Mouse (Mus musculus): Measurements from ENCODE around the gene Gpr45. TPM values are rescaled to one million over a fixed set of nuclear protein-coding genes. Genes with fewer than 3 reads are reported as not detected.

Gene Gpr45
- polyA plus RNA-seq, 1 experiment from 2014 or later: 2.9 TPM

GRCm38 (mm10) chr1:43067551-43067950, 114.9 kb downstream of the Gpr45 start:
- no peak overlapping the region for H3K27ac ChIP-seq (ENCODE audit: low read length)
- H3K9me3 ChIP-seq (ENCODE audit: control insufficient read depth, low read length): no peaks in the 10 kb centered on the region
- H3K4me1 ChIP-seq (replicated peaks; ENCODE audit: control insufficient read depth, insufficient read depth, low read length): peaks cover 2% of the 10 kb centered on the region; the same call in 1 of the 2 replicates
- no peak overlapping the region for H3K4me2 ChIP-seq (ENCODE audit: low read depth, low read length)
- H3K9ac ChIP-seq (ENCODE audit: low read length): no peak overlapping the region
- 54% methylated on average over 7 of the region's 7 CpGs for WGBS
- H3K27me3 ChIP-seq (ENCODE audit: control insufficient read depth, insufficient read depth, low read depth, low read length): no peaks in the 10 kb centered on the region
- ATAC-seq (ENCODE audit: low read depth): no peak
- H3K4me3 ChIP-seq (ENCODE audit: low read length): no peak overlapping the region
- H3K36me3 ChIP-seq (ENCODE audit: control insufficient read depth, insufficient read depth, low read length): peaks cover 2% of the 10 kb centered on the region; the same call in 1 of the 2 replicates

- 62% methylated on average over 5 of the region's 5 CpGs for WGBS
- Histone ChIP-seq H3K9me3 (ENCODE audit: control insufficient read depth, low read length) (no peaks in the 10 kb centered on the region), H3K4me3 (ENCODE audit: low read length) (no peak overlapping the region), H3K4me1 (replicated peaks; ENCODE audit: control insufficient read depth, insufficient read depth, low read length) (peaks cover 2% of the 10 kb centered on the region; the same call in 1 of the 2 replicates), H3K9ac (ENCODE audit: low read length) (no peak overlapping the region), H3K27ac (ENCODE audit: low read length) (peak overlapping the region; percentile 7; the same call in 1 of the 2 replicates), H3K4me2 (ENCODE audit: low read depth, low read length) (no peak overlapping the region), H3K36me3 (ENCODE audit: control insufficient read depth, insufficient read depth, low read length) (peaks cover 3% of the 10 kb centered on the region; the same call in 1 of the 2 replicates), H3K27me3 (ENCODE audit: control insufficient read depth, insufficient read depth, low read depth, low read length) (no peaks in the 10 kb centered on the region)
- ATAC-seq (ENCODE audit: low read depth): peak; percentile 88
These were observed 118.1 kb downstream of the Gpr45 start for GRCm38 (mm10) chr1:43070726-43071125.

DNA sequence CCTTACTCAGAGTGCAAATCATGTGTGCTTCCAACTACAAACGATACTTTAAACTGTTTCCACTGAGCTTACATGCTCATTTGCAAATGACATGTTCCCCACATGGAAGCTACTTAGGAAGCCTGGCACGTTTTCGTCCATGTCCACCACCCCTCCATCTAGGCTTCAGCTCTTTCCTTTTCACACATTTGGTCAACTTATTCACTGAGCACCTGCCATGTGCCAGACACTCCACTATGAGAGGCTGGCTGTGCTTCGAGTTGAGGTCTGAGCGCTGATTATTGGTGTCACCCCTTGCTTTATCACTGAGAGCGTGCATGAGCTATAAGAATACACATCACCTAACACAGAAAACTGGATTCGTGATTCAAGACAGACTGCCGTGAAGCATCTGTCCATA, 119.4 kb downstream of the Gpr45 start:
- no peaks in the 10 kb centered on the region for H3K9me3 ChIP-seq (ENCODE audit: control insufficient read depth, low read length)
- H3K4me1 ChIP-seq (replicated peaks; ENCODE audit: control insufficient read depth, insufficient read depth, low read length): peaks cover 2% of the 10 kb centered on the region; the same call in 1 of the 2 replicates
- H3K9ac ChIP-seq (ENCODE audit: low read length): no peak overlapping the region
- no peak overlapping the region for H3K27ac ChIP-seq (ENCODE audit: low read length)
- H3K36me3 ChIP-seq (ENCODE audit: control insufficient read depth, insufficient read depth, low read length): peaks cover 3% of the 10 kb centered on the region; the same call in 1 of the 2 replicates
- H3K27me3 ChIP-seq (ENCODE audit: control insufficient read depth, insufficient read depth, low read depth, low read length): no peaks in the 10 kb centered on the region
- H3K4me3 ChIP-seq (ENCODE audit: low read length): no peak overlapping the region
- ATAC-seq (ENCODE audit: low read depth): no peak
- no peak overlapping the region for H3K4me2 ChIP-seq (ENCODE audit: low read depth, low read length)
- 89% methylated on average over 8 of the region's 8 CpGs for WGBS

DNA sequence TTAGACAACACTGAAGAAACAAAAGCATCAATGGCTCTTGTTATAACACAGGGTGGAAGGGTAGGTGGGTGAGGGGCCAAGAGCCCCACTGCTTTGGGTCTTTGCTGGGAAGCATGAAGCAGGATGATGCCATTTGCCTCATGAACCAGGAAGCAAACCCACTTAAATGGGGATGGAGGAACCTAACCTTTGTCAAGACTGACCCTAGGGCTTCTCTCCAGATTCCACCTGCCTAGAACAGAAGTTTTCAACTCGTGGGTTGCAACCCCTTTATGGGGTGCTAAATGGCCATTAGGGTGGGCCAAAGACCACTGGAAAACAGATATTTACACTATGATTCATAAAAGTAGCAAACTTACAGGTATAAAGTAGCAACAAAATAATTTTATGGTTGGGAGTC, 119.9 kb downstream of the Gpr45 start:
- 67% methylated on average over 1 of the region's 1 CpGs for WGBS
- Histone ChIP-seq H3K27me3 (ENCODE audit: control insufficient read depth, insufficient read depth, low read depth, low read length) (no peaks in the 10 kb centered on the region), H3K27ac (ENCODE audit: low read length) (no peak overlapping the region), H3K4me3 (ENCODE audit: low read length) (no peak overlapping the region), H3K9ac (ENCODE audit: low read length) (no peak overlapping the region), H3K36me3 (ENCODE audit: control insufficient read depth, insufficient read depth, low read length) (peaks cover 3% of the 10 kb centered on the region; the same call in 1 of the 2 replicates), H3K9me3 (ENCODE audit: control insufficient read depth, low read length) (no peaks in the 10 kb centered on the region), H3K4me2 (ENCODE audit: low read depth, low read length) (no peak overlapping the region), H3K4me1 (replicated peaks; ENCODE audit: control insufficient read depth, insufficient read depth, low read length) (peaks cover 2% of the 10 kb centered on the region; the same call in 1 of the 2 replicates)
- no peak for ATAC-seq (ENCODE audit: low read depth)

- H3K4me2 ChIP-seq (ENCODE audit: low read depth, low read length): no peak overlapping the region
- no peaks in the 10 kb centered on the region for H3K27me3 ChIP-seq (ENCODE audit: control insufficient read depth, insufficient read depth, low read depth, low read length)
- 85% methylated on average over 2 of the region's 2 CpGs for WGBS
- peaks cover 2% of the 10 kb centered on the region; the same call in 1 of the 2 replicates for H3K4me1 ChIP-seq (replicated peaks; ENCODE audit: control insufficient read depth, insufficient read depth, low read length)
- H3K9ac ChIP-seq (ENCODE audit: low read length): no peak overlapping the region
- no peak for ATAC-seq (ENCODE audit: low read depth)
- H3K9me3 ChIP-seq (ENCODE audit: control insufficient read depth, low read length): no peaks in the 10 kb centered on the region
- no peak overlapping the region for H3K27ac ChIP-seq (ENCODE audit: low read length)
- peaks cover 3% of the 10 kb centered on the region; the same call in 1 of the 2 replicates for H3K36me3 ChIP-seq (ENCODE audit: control insufficient read depth, insufficient read depth, low read length)
- H3K4me3 ChIP-seq (ENCODE audit: low read length): no peak overlapping the region
These were observed 122.1 kb downstream of the Gpr45 start for GRCm38 (mm10) chr1:43074791-43075190.

DNA sequence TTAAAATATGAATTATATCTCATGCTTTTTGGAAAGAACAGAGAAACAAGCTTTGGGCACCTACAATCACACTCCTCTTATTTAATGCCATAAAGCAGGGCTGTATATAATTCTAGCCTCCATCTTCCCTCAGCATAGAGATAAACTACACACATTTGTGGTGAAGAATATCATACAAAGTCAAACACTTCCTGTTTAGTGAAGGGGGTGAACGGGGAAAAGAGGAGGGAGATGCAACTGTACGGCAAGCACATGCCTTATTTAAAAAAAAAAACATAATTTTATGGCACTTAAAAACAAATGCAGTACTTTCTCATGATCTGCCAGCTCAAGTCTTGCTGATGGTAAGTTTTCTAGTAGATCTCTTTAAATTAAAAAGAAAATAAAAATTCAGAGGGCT, 125.5 kb downstream of the Gpr45 start:
- WGBS: 60% methylated on average over 2 of the region's 2 CpGs
- no peak for ATAC-seq (ENCODE audit: low read depth)
- peaks cover 3% of the 10 kb centered on the region; the same call in 1 of the 2 replicates for H3K36me3 ChIP-seq (ENCODE audit: control insufficient read depth, insufficient read depth, low read length)
- H3K4me3 ChIP-seq (ENCODE audit: low read length): no peak overlapping the region
- H3K27ac ChIP-seq (ENCODE audit: low read length): no peak overlapping the region
- H3K27me3 ChIP-seq (ENCODE audit: control insufficient read depth, insufficient read depth, low read depth, low read length): no peaks in the 10 kb centered on the region
- H3K4me2 ChIP-seq (ENCODE audit: low read depth, low read length): no peak overlapping the region
- H3K4me1 ChIP-seq (replicated peaks; ENCODE audit: control insufficient read depth, insufficient read depth, low read length): no peaks in the 10 kb centered on the region
- H3K9me3 ChIP-seq (ENCODE audit: control insufficient read depth, low read length): no peaks in the 10 kb centered on the region
- H3K9ac ChIP-seq (ENCODE audit: low read length): no peak overlapping the region

GRCm38 (mm10) chr1:43082946-43083345, 130.3 kb downstream of the Gpr45 start:
- Histone ChIP-seq H3K4me1 (replicated peaks; ENCODE audit: control insufficient read depth, insufficient read depth, low read length) (no peaks in the 10 kb centered on the region), H3K9ac (ENCODE audit: low read length) (no peak overlapping the region), H3K27me3 (ENCODE audit: control insufficient read depth, insufficient read depth, low read depth, low read length) (no peaks in the 10 kb centered on the region), H3K4me2 (ENCODE audit: low read depth, low read length) (no peak overlapping the region), H3K9me3 (ENCODE audit: control insufficient read depth, low read length) (no peaks in the 10 kb centered on the region), H3K36me3 (ENCODE audit: control insufficient read depth, insufficient read depth, low read length) (0 out of 2 replicates have a peak, but pooled peaks cover 2% of the 10 kb centered on the region), H3K27ac (ENCODE audit: low read length) (no peak overlapping the region), H3K4me3 (ENCODE audit: low read length) (no peak overlapping the region)
- WGBS: 75% methylated on average over 5 of the region's 5 CpGs
- no peak for ATAC-seq (ENCODE audit: low read depth)

Small RNA genes lying within 50 kb of the gene (microRNA-seq; reads per million reads assigned to microRNA genes)
- not detected for gene Gm24001

Other genes starting within 250 kb of the Gpr45 start
- 46.5 and 46.6 TPM in 2 replicates for gene Mrps9, start 101.6 kb upstream of the Gpr45 start, polyA plus RNA-seq (2015; fragmentation: Nextera tagmentation; extraction: Ambion mirVana)
- 10.4 and 10.7 TPM in 2 replicates for gene Tgfbrap1, start 145.8 kb downstream of the Gpr45 start, polyA plus RNA-seq (2015; fragmentation: Nextera tagmentation; extraction: Ambion mirVana)
- gene AI597479, start 145.8 kb downstream of the Gpr45 start, polyA plus RNA-seq (2015; fragmentation: Nextera tagmentation; extraction: Ambion mirVana): 29.5 and 32.6 TPM in 2 replicates
- 29.7 and 31.2 TPM in 2 replicates for gene Fhl2, start 244.1 kb downstream of the Gpr45 start, polyA plus RNA-seq (2015; fragmentation: Nextera tagmentation; extraction: Ambion mirVana)